Mouse (Mus musculus): ENCODE data around the gene Gstm2. TPM values are rescaled to one million over a fixed set of nuclear protein-coding genes. Genes with fewer than 3 reads are reported as not detected.
A peak's percentile ranks its signal among the peaks of the same experiment; 100 is the strongest.
"Not testable (repeated sequence)": the region's sequence is repeated elsewhere in the genome, so short reads cannot be mapped to it uniquely, and the experiment has no call there.

Gstm2 gene
- total RNA-seq, 2 experiments from 2014 or later: 161 to 186 TPM

DNA sequence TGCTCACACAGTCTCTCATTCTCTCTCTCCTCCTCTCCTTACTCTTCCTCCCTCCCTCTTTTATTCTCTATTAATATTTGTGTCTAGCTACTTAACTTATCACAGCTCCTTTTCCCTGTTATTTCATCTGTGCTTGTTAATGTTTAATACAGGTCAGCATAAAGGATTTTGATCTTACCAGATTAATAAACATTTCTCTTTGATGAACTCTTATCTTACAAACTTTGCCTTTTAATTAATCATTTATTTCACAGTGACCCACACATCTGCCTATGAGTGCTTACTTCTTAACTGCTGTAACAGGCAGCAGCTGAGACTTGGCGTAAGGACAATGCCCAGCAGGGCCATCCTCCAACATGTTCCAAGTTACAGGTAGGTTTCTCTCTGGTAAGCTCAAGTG lies 36.8 kb downstream of the Gstm2 start:
- DNase-seq; intact Hi-C loops (cut with DNase I): not testable (repeated sequence)

DNA sequence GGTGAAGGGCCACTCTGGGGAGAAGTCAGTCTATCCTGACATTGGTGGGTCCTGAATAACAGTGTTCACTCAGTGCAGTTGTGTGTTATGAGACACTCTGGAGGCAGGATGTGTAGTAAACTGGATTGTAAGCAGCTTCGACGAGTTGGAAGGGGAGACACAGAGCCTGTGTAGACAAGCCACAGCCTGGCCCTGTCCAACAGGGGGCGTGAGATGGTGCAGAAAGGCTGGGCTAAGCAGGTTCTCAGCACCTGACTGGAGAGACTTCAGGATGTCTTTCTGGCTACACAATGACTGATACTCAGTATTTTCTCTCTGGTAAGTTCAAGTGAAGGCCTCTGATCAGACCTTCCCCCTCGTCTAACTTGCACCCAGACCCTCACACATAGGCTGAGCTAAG lies 40.5 kb downstream of the Gstm2 start:
- intact Hi-C loops (cut with DNase I): no loop called here
- no peak for DNase-seq

DNA sequence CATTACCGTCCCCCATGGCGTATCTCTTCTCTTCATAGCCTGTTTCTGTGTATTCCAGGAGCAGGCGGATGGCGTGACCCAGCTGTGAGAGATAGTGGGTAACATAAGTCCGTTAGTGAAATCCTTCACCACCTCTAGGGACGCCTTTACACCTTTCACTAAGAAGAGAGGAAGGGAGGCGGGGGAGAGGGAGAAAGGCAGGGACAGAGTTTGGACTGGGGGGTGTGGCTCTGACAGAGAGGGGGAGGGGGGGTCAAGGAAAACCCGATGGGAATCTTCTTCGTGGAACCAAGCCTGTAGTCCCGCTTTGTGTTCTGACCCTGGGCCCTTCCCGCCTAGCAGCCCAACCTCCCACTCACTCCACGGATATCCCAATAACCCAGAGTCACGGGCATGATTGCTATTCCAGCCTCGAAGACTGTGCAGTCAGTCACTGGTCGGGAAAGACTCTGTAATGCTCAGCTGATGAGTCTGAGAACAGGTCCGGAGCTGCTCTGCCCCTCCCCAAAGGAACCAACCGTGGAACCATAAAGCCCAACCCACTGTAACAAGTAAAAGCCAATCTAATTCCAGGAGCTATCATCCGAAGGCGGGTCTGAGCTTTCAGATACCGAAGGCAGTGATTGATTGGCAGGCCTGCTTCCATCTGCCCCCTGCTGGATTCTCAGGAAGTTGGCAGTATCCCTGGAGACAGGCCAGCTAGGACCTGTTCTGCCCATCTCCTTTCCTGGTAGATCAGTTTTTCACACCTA lies 42.8 kb downstream of the Gstm2 start, which contains the start of gene Gstm6:
Gene Gstm6, minus strand, starts transcription at position 511 of the 752 bp plus-strand sequence.
- intact Hi-C loops (cut with DNase I): no loop called here
- DNase-seq: no peak

DNA sequence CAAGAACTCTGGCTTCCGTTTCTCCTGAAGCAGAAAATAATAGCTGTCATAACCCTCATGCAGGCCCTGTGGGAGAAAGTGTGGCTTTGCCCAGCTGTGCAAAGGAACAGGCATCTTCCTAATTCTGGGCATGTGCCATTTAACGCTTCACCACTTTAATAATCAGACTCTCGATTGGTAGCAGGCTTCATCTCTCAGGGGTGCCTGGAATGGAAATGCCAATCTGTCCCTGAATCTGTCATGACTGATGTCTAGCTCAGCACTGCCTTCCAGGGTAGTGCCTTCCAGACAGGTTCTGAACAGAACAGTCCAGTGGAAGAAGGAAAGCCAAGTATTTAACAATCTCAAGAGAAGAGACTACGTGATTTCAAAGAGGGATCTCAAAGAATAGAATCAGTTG lies 45.0 kb downstream of the Gstm2 start:
- intact Hi-C loops (cut with DNase I): no loop called here
- no peak for DNase-seq

DNA sequence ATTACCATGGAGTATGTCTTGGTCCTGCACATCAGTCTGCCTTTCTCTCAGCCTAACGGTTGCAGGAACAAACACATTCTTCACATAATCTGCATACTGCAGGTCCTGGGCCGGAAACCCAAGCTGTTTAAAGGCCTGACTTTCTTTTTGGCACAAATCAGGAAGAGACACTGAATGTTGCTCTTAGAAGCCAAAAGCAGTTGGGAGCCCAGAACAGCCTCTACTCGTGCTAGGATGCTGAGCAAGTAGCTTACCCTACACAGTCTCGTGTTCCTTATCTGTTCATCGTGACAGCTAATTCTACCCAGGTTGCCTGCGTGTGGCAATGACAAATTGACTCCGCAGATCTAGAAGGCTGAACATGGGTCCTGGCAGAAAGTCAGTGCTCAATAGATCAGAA lies 45.7 kb downstream of the Gstm2 start:
- DNase-seq: no peak
- intact Hi-C loops (cut with DNase I): no loop called here

DNA sequence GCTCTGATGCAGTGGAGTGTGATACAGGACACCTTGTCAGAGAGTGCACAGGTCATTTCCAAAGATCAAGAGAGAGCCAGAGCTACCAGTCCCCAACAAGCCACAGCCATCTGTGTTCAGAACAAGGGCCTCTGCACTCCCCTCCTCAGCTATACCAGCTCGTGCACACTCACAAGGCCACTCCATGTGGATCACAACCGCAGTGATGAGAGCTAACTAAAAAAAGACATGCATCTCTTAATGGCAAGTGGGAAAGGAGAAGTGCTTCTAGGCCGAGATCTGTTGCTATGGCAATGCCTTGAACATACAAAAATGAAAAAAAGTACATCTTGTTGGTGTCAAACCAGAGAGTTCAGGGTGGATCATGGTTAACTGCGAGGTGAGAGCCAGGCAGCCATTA lies 46.4 kb downstream of the Gstm2 start:
- intact Hi-C loops (cut with DNase I): loop anchor here (1.0 to 5.0 kb wide), 3 partner anchors 79 to 207 kb away; partner anchors contain the start of gene Gnai3
- DNase-seq: no peak

DNA sequence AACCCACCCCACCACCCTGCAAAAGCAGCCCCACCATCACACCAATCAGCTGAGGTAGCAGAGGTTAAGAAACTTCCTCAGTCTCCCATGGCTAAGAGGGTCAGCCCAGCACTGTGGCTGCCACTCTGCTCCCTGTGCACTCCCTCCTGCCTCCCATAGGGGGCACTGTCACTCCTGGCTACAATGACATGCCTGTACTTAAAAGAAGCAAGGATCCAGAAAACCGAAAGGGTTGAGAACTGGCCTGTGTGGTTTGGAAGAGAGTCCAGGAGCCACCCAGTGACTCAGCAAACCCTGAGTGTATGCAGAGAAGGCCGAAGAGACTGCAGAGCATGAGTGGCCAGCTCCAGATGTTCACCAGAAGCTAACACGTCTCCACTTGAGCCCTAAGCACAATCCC lies 46.9 kb downstream of the Gstm2 start:
- intact Hi-C loops (cut with DNase I): loop anchor here (1.0 to 5.0 kb wide), 3 partner anchors 79 to 208 kb away; partner anchors contain the start of gene Gnai3
- peak; percentile 78 to 82 for DNase-seq

DNA sequence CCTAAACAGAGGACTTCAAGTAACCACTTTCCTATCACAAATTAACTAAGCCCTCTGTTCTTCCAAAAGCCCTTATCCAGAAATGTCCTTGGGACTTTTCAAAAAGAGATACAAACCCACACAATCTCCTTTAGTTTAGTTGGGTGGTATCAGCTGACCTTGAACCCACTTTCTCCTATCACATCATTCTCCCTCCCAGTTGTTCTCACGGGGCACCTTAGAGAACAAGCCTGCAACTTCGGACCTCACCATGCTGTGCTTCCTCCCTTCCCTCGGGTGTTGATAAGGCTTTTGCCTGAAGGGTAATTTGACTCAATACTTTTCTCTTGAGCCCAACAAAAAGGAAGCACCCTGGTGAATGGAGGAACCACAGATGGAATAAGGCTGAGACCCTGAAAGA lies 50.4 kb downstream of the Gstm2 start:
- intact Hi-C loops (cut with DNase I): loop anchor here (5.0 kb wide), 1 partner anchor 211 kb away; the partner anchor contains the start of gene Gnai3
- no peak for DNase-seq

DNA sequence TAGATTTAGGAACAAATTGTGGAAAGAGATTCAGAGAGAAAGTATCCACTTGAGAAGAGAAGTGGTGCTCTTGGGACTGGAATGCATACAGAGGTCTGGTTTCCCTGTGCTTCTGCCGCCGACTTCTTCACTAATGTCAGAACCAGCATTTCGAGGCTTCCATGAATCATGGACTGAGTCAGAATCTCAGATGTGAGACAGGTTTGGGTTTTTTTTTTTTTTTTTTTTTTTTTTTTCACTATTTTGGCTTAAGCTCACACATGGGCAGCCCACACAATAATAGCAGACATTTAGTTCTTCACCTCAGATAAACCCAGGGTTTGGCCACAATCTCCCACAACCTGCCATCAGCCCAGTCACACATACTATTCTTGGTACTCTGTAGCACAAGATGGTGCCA lies 51.0 kb downstream of the Gstm2 start:
- DNase-seq: no peak
- intact Hi-C loops (cut with DNase I): loop anchor here (5.0 kb wide), 1 partner anchor 212 kb away; the partner anchor contains the start of gene Gnai3

DNA sequence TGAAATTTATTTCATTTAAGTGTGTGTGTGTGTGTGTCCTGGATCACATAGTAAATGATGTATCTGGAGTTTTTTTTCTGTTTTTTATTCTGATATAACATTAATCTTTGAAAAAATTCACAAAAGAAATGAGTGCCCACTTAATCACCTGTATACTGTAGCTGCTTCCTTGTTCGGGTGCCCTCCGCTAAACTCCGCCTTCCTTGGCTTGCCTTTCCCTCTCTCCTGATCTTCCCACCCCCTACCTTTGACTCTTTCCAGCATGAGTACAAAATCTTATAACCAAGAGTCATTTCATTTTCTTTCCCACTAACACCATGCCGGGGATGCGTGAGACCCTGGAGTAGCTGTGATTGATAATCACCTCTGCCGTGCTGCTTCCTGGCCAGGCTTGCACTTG lies 54.1 kb downstream of the Gstm2 start:
- DNase-seq: no peak
- intact Hi-C loops (cut with DNase I): no loop called here

Other genes starting within 250 kb of the Gstm2 start
- 10 to 100 TPM; 34.4 to 49.5 TPM for gene Csf1, start 226.0 kb downstream of the Gstm2 start, total RNA-seq (2021)
- gene Eps8l3, start 109.2 kb downstream of the Gstm2 start, total RNA-seq (2021): not detected
- gene Gstm5, start 90.6 kb downstream of the Gstm2 start, total RNA-seq (2021): 10 to 100 TPM; 50.5 to 51.2 TPM
- gene Gstm7, start 54.6 kb downstream of the Gstm2 start, total RNA-seq (2021): 10 to 100 TPM; 71.7 to 74.3 TPM
- 1 to 10 TPM; 3.0 to 3.3 TPM for gene Gstm6, start 42.7 kb downstream of the Gstm2 start, total RNA-seq (2021)
- not detected for gene Gstm3, start 17.2 kb downstream of the Gstm2 start, total RNA-seq (2021)
- 100 to 1,000 TPM; 265 to 324 TPM for gene Gstm1, start 31.5 kb upstream of the Gstm2 start, total RNA-seq (2021)
- 10 to 100 TPM; 12.3 to 13.3 TPM for gene Gstm4, start 58.4 kb upstream of the Gstm2 start, total RNA-seq (2021)
- 1 to 10 TPM; 4.6 to 5.1 TPM for gene Ampd2, start 100.2 kb upstream of the Gstm2 start, total RNA-seq (2021)
- gene Gnat2, start 106.3 kb upstream of the Gstm2 start, total RNA-seq (2021): not detected
- gene Gnai3, start 159.7 kb upstream of the Gstm2 start, total RNA-seq (2021): 10 to 100 TPM; 18.3 to 20.0 TPM
- not detected for gene Gpr61, start 168.4 kb upstream of the Gstm2 start, total RNA-seq (2021)
- 10 to 100 TPM; 15.1 to 15.5 TPM for gene Amigo1, start 199.9 kb upstream of the Gstm2 start, total RNA-seq (2021)
- gene Cyb561d1, start 214.8 kb upstream of the Gstm2 start, total RNA-seq (2021): 1 to 10 TPM; 5.3 to 5.5 TPM
- 1 to 10 TPM; 2.6 to 3.2 TPM for gene Atxn7l2, start 224.5 kb upstream of the Gstm2 start, total RNA-seq (2021)
- gene Sypl2, start 240.2 kb upstream of the Gstm2 start, total RNA-seq (2021): under 1 TPM; 0.70 to 0.80 TPM

Measured in heart, postnatal 36 days (tissue).